Mouse (Mus musculus) T-cell, adult 2 months (primary cell): ENCODE data around the gene BC051142.
A peak's percentile ranks its signal among the peaks of the same experiment; 100 is the strongest.
"Not testable (repeated sequence)": the region's sequence is repeated elsewhere in the genome, so short reads cannot be mapped to it uniquely, and the experiment has no call there.

Experiments used
- DNase-seq: peaks from one replicate; pipeline ENCODE4 v3.0.0; 2022; ENCODE audit warnings: low spot score

BC051142 gene

DNA sequence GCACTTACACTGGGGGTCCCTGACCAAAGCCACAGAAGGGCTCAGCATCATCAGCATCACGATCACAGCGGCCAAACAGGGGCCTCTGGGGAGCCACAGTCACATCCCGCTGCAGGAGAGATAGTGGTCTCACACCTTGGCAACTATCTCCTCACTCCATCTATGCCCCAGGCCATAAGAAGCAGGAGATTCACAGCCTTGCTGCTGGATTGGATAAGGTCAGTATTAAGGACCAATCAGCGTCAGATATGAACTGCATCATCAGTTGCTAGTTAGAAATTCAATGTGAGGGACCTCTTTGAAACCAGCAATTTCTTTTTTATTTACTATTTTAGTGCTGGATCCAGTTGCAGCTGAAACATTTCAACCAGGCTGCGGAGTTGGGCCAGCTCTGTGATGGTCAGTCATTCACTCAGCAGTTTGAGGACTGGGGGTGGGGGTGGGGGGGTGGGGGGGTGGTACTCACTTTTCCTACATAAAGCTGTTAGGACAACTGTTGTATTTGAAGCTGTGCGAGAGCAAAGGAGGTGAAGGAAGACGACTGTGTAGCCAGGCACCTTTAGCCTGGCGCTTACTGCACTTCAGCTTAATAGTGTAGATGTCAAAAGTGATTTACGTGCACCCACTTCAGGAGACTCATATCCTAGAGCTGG, 436 bp upstream of the BC051142 start:
- peak; percentile 81 for DNase-seq

DNA sequence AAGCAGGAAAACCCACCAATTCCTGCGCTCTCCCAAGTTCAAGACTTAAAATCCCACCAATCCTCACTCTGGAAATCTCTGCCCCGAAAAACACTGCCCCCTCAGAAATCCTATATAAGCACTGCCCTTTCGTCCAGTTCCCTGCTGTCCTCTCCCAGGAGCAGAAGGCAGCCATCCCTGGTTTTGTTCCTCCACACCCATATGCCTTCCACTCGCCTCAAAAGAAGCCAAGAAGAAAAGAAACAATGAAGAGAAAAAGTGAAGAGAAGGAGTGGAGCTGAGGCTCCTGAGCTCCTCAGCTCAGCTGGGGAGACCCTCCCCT, 735 bp downstream of the BC051142 start:
- no peak for DNase-seq

DNA sequence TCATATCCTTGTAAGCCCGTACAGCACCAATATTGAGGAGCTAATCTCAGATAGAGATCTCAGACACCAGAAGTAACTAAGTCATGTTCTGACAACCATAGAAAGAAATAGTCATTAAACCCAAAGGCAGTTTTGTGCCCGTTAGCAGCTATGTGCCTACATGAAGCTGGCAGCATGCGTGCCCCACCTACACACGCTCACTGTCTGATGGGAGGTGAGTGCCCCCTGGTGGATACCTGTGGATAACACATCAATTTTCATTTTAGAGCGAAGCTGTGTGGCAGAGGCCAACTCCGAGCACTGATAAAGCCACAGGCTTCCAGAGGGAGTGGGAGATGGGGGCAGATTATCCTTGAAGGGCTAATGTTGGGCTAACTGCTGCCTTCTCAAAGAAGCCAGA, 12.5 kb downstream of the BC051142 start:
- peak; percentile 78 for DNase-seq

DNA sequence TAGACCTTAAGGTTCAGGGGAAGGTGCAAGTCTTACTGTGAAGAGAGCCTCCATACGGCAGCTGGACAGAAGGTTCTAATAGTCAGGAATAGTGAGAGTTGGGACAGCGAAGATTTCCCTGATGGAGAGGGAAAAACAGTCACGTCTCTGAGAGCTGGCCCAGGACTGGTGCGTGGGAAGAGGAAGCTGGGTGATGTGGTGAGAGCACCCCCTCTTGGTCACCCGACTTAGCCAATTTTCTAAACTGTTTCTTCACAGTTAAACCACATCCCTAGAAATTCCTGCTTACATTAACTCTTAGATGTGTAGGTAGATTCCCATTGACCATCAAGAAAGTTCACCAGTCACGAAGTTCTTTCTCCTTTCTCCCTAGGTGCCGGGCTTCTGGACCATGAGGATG, 21.4 kb downstream of the BC051142 start:
- no peak for DNase-seq

DNA sequence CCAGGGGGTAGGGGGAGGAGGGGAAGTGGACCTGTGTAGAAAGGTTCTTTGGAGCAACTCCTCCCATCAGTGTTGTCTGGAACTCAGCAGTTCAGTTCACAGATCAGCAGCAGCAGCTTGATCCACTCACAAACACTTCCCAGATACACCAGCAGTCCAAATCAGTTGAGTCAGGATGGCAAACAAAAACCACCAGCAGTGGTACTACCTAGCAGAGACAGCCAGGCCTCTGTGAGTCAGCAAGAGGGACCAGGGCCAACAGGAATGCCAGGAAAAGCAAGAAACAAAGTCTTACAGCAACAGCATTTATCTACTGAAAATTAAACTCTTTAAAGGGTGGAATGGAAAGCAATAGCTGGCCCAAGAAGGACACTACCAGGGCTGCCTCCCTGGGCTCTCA, 29.0 kb downstream of the BC051142 start:
- DNase-seq, result no peak

DNA sequence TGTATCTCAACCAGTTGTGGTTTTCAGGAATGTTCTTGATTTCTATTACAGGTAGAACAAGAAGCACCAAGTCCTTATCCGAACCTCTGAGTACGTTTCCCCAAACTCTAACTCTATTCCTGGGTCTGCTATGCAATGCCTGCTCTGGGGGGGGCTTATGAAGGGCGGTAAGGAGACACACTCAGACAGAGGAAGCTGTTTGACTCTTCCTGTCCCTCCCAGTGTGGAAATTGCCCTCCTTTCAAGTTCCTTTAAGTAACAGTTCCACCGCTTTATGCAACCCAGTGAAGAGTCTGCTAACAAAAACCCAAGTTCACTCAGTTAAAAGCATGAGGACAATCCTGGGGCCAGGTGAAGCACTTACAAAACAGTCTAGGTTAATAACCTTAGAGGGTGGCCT, 38.5 kb downstream of the BC051142 start:
- no peak for DNase-seq

DNA sequence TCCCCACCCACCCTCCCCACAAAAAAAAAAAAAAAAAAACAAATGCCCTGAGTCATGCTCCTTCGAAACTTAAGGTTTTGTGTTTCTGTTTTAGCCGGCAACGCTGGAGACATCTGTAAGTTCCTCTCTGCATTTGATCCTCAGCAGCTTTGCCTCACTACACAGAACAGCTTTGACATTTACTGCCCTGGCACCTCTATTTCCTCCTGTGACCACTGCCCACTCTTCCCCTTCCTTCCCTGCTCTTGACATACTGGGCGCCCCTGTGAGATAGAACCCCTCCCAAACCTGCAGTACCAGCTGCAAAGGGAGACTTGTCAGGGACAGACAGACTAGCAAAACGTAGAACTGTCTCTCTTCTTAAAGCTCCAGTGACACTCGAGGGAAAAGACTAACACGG, 39.0 kb downstream of the BC051142 start:
- DNase-seq, result no peak

DNA sequence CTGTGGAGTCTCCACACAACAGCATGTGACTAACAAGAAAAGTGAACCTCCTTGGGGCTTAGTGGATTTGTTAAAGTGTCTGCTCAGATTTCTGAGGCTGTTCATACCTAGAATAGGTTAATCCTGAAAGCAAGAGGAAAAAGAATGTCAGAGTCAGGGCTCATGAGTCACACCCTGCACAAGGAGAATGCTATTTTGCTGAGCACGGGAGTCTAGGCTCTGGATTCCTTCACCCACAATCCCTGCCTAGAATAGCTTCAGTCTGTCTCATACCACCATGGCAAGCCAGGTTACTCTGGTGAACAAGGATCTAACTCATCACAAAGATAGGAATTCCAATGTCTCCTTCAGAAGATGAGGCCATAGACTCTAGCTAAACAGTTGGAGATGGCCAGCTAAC, 40.0 kb downstream of the BC051142 start:
- DNase-seq, result no peak

DNA sequence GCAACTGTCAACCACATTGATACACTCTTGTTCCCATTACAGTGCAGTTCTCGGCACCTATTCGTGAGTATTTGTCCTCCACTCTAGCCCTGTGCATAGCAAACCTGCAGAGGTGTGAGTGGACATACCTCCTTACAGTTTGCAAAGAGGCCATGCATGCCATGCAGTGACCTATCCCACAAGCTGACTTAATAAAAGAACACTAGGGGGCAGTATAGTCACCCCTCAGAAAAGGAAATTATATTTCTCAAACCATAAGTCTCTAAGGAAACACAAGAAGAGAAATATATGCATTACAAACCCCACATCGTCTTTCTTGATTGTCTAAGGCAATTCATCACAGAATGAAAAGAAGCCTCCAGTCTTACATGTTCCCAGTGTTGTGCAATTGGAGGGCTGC, 41.2 kb downstream of the BC051142 start:
- DNase-seq, result no peak

DNA sequence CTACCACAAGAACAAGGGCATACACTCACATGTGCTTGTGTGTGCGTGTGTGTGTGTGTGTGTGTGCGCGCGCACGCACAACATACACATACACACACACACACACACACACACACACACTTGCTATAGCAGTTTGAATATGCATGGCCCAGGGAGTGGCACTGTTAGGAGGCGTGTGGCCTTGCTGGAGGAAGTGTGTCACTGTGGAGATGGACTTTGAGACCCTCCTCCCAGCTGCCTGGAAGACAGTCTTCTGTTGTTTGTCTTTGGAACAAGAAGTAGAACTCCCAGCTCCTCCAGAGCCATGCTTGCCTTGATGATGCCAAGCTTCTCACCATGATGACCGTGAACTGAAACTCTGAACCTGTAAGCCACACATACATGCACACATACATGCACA, 43.4 kb downstream of the BC051142 start:
- no peak for DNase-seq

DNA sequence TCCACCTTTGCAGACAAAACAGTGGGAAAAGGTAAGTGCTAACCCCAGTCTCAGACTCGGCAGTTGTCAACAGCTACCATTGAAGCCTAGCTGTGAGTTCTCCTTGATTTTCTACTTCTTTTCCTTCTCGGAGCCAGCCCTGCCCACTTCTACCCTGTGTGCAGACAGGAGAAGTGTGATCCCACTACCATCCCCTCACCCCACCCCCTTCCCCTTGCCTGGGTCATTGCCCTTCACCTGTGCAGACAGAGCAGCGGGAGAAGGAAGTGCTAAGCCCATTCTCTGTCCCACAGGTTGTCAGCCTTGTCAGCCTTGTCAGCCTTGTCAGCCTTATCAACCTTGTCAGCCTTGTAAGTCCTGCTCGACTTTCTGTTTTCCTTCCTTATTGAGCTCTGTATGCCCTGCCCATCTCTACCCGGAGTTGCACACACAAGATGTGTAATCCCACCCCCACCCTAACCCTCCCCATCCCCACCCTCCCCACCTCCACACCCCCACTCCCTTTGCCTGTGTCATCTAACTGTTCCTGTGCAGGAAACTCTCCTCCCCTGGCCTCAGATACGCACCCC, 49.9 kb downstream of the BC051142 start:
- DNase-seq, result no peak

DNA sequence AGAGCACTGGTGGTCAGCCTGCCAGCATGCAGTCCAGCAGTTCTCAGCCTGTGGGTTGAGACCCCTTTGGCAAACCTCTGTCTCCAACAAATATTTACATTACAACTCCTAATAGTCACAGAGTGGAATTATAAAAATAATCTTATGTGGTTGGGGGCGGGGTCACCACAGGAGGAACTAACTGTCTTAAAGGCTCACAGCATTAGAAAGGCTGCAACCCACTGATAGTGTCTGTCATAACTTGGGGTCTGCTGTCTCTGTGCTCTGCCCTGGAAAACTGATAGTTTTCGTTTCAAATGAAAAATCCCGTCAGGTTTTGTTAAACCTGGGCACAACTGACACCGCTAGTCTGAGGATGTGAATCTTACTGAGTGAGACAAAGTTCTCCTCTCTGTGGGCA, 59.0 kb downstream of the BC051142 start:
- no peak for DNase-seq

DNA sequence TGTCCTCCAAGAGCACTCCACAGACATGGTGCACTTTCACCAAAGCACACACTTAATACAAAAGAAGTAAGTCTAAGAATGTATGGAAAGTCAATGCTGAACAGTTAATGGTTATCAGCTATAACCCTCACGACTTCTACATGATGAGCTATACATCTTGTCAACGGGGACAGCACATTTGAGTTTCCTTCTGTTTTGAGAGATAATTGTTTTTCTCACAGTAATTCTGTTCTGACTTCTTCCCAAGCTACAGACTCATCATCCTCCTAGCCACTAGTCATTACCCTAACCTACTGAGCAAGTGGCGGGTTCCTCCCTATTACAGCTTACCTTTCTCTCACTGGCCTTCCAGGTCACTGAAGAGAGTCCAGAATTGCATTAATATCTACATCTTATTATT, 60.6 kb downstream of the BC051142 start:
- no peak for DNase-seq

DNA sequence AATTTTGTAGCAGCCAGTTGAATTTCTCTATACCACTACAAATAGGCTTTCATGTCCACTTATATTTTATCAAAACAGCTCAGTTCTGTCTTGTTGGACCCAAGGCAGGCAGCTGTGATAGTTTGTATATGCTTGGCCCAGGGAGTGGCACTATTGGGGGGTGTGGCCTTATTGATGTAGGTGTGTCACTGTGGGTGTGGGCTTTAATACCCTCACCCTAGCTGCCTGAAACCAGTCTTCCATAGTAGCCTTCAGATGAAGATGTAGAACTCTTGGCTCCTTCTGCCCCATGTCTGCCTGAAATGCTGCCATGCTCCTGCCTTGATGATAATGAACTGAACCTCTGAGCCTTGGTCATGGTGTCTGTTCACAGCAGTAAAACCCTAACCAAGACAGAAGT, 67.3 kb downstream of the BC051142 start:
- not testable (repeated sequence) for DNase-seq

DNA sequence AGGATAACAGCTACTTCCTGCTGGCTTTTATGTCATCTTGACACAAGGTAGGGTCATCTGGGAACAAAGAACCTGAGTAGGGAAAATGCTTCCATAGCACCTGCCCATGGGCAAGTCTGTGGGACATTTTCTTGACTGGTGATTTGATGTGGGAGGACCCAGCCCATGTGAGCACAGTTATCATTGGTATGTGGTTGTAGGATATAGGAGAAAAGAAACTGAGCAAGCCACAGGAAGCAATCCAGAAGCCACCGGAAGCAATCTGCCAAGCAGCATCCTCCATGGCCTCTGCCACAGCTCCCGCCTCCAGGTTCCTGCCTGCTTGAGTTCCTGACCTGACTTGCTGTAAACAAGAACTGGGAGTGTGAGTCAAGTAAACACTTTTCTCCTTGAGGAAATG, 71.9 kb downstream of the BC051142 start:
- no peak for DNase-seq

DNA sequence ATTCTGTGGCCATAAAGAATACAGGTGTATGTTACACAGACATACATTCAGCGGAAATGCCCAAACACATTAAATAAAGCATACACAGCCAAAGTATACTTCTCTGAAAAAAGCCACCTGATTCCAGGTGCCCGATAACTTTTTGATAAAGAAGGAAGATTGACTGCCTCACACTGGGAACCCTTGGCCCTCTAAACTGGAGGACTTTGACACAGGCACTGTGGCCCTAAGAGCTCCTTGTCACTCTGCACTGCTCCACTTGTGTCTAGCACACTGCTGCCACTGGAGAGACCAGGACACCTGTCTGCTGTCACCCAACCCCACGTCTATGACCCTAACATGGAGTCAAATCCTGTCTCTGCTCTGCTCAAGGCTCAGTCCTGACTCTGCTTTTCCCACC, 76.4 kb downstream of the BC051142 start:
- no peak for DNase-seq

DNA sequence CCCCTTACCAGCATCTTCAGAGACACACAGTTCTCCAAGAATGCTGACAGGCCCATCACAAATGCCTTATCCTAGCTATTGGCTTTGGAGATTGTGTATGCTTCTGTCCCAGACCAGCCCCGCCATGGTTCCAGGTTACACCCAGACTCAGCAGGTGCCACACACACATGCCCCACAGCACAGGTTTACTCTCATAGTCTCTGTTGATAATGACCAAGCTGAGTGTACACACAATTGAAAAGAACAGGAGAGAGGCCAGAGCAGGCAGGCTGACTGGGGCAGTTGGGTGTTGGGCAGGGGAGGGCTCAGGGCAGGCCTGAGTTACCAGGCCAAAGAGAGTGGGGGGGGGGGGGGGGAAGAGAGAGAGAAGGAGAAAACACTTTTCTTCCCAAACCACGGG, 77.8 kb downstream of the BC051142 start:
- DNase-seq, result no peak

DNA sequence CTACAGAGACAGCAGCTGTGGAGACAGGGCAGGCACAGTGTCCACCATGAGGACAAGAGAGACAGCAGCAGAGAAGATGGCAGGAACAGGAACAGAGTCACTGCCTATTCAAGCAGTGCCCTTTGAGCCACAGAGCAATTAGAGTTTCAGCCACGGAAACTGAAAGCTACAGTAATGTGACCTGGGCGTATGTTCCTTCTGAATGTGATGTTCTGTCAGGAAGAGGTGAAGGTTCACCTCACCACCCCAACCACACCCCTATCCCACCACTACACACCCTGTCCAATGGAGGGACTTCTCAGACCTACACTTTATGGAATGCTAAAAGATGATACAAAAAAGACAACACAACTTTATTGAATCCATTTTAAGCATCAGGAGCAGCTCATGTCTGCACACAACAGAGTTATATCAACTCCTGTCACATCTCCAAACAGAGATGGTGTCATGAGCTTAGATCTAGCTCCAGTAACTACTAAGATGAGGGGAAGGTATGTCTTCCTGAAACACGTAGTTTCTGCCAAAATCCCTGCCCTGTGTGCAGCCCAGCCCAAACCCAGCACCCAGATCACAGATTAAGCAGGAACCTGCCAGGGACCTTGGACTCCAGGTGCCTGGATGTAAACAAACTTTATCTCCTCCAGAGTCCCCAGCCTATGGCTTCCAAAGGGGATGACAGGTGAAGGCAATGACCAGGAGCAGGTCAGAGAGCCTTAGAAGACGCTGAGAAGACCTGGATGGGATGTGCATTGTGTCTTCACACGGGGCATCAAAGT, 78.8 kb downstream of the BC051142 start, which contains the start of gene Btnl4:
TSS of gene Btnl4 (minus strand) at position 81 of the 776 bp plus-strand sequence.
- not testable (repeated sequence) for DNase-seq

DNA sequence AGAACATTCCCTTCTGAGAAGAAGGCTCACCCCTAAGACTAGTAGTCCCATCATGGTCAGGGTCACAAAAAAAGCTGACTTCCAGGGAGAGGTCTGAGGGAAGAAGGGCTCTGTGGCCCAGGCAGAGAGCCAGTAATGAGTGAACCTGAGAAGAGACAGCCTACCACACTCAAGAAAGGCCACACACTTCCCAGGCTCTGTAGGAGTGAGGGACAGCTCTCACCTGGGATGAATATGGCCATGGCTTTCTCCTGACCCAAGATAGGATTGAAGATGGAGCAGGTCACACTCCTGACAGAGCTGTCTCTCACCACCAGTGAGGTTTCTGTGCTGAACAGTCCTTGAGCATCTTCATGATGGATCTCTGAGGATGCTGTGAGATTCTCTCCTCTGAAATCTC, 94.2 kb downstream of the BC051142 start:
- no peak for DNase-seq

DNA sequence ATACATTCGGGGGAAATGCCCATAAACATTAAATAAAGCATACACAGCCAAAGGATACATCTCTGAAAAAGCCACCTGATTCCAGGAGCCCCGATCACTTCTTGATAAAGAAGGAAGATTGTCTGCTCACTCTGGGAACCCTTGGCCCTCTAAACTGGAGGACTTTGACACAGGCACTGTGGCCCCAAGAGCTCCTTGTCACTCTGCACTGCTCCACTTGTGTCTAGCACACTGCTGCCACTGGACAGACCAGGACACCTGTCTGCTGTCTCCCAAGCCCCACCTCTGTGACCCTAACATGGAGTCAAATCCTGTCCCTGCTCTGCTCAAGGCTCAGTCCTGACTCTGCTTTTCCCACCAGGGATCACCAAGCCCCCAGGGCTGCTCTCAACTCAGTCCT, 96.5 kb downstream of the BC051142 start:
- not testable (repeated sequence) for DNase-seq

DNA sequence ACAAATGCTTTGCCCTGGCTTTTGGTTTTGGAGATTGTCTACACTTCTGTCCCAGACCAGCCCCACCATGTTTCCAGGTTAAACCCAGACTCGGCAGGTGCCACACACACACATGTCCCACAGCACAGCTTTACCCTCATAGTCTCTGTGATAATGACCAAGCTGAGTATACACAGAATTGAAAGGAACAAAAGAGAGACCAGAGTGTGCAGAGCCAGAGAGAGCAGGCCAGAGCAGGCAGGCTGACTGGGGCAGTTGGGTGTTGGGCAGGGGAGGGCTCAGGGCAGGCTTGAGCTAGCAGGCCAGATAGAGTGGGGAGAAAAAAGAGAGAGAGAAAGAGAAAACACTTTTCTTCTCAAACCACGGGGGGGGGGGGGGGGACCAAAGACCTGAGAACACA, 97.9 kb downstream of the BC051142 start:
- DNase-seq, result no peak

DNA sequence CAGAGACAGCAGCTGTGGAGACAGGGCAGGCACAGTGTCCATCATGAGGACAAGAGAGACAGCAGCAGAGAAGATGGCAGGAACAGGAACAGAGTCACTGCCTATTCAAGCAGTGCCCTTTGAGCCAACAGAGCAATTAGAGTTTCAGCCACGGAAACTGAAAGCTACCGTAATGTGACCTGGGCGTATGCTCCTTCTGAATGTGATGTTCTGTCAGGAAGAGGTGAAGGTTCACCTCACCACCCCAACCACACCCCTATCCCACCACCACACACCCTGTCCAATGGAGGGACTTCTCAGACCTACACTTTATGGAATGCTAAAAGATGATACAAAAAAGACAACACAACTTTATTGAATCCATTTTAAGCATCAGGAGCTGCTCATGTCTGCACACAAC, 98.7 kb downstream of the BC051142 start:
- DNase-seq, result not testable (repeated sequence)

DNA sequence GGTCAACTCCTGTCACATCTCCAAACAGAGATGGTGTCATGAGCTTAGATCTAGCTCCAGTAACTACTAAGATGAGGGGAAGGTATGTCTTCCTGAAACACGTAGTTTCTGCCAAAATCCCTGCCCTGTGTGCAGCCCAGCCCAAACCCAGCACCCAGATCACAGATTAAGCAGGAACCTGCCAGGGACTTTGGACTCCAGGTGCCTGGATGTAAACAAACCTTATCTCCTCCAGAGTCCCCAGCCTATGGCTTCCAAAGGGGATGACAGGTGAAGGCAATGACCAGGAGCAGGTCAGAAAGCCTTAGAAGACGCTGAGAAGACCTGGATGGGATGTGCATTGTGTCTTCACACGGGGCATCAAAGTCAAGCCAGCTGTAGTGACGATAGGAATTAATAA, 99.1 kb downstream of the BC051142 start:
- not testable (repeated sequence) for DNase-seq

DNA sequence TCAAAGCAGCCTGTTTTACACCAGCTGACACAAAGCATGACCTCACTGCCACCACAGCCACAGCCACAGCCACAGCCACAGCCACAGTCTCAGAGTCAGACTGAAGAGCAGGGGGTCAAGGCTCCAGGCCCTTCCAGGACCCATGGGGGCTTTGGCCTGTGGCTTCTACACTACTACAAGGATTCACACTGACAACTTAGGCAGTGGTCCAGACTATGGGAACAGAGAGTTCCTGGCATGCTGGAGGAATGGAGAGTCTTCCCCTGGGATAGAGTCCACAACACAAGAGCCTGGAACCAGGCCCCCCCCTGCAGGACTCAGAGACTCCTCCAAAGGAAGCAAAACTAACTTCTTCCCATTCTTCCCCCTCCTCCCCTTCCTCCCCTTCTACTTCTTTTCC, 109.0 kb downstream of the BC051142 start:
- DNase-seq, result no peak
